Mouse (Mus musculus): ENCODE results near the gene Tgfbr3l.

Tgfbr3l gene

DNA sequence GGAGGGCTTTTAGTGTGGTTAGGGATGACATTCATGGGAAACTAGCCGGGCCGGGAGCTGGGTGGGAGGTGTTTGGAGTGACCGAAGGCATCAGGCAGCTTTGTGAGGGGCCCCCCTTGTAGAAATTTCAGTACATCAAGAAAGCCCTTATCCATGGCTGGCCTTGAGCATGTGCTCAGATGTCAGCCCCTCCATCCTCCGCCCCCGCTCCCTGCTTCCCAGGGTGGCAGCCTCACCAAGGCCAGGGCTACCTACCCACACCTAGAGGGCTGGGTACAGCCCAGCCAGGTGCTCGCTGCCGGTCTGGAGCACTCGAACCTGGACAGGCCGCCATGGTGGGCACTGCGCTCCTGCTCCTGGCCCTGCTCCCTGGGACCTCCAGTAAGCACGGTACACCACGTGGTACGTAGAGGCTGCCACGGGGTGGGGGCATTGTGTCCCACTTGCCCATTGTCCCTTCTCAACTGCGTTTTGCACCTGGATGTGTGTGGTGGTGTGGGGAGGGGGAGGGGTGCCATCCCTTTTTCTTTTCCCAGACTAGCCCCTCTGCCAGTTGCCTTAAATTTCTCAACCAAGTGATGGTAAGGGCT, at the start of gene Tgfbr3l:
Gene Tgfbr3l (plus strand): TSS at position 264 of the 590 bp plus-strand sequence.
- in situ Hi-C loops (cut with MboI, MseI) = no loop called here

DNA sequence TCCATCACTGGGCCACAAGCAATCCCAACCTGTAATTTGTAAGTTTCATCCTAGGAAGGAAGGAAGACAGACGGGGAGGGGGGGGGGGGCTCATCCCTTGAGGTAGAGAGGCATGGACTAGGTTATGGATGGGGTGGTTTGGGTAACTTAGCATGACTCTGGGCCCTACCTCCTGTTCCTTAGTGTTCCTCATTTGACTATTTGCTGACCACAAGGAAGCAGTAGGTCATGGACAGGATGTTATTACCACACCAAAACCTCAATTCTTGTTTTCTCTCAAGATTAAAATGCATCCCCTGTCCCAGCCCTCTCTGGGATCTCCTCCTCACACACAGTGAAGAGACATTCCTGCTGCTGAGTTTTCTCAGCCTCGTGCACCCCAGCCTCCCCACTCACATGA, 46.7 kb upstream of the Tgfbr3l start:
- in situ Hi-C loops (cut with MboI, MseI) = no loop called here

DNA sequence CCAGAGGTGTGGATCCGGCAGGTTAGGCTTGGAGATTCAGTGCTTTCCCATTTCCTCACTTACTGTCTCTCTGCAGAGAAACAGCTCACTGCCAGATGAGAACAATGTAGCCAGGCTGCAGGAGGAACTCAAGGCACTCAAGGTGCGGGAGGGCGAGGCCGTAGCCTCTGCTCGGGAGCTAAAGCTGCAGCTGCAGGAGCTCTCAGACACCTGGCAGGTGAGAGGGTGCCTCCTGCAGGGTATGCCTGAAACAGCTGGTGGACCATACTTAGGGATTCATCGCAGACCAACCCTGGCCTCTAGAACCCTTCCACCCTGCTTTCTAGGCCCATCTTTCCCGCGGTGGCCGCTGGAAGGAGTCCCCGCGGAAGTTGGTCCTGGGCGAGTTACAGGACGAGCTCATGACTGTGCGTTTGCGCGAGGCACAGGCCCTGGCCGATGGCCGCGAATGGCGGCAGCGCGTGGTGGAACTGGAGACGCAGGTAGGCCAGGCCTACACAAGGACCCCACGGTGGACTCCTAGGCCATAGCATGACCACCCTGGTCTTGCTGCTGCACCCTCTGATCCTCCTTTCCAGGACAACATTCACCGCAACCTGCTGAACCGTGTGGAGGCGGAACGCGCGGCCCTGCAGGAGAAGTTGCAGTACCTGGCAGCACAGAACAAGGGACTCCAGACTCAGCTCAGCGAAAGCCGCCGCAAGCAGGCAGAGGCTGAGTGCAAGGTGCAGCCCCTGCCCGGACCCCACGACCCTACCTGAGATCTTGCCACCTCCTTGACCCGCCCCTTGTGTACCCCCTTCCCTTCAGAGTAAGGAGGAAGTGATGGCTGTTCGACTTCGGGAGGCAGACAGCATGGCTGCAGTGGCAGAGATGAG, 42.5 kb upstream of the Tgfbr3l start:
- in situ Hi-C loops (cut with MboI, MseI) = no loop called here

DNA sequence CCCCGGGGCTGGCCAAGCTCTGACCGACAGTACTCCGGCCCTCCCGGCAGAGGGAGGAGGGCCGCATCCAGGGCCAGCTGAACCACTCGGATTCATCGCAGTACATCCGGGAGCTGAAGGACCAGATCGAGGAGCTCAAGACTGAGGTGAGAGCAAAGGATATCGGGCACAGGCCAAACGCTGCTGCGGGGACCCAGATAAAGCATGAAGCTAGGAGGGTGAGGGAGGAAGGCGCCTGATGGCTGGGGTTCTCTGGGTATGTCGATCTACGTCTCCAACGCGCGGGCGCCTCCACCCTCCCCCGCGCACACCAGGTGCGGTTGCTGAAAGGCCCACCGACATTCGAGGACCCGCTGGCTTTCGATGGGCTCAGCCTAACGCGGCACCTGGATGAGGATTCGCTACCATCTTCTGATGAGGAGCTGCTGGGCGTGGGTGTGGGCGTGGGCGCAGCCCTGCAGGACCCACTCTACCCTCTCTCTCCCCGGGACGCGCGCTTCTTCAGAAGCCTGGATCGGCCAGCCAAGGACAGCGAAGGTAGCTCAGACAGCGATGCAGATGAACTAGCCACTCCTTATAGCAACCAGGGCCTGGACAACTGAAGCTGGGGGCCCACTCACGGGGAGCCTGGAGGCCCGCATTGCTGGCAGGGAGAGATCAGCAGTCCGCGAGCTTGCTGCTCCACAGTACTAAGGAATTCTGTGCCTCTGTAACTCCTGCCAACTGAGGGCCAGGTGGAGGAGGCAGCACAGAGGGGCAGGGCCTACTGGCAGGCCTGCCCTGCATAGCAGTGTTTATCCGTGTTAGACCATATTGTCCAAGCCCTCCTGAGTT, 41.6 kb upstream of the Tgfbr3l start:
- in situ Hi-C loops (cut with MboI, MseI) = no loop called here

DNA sequence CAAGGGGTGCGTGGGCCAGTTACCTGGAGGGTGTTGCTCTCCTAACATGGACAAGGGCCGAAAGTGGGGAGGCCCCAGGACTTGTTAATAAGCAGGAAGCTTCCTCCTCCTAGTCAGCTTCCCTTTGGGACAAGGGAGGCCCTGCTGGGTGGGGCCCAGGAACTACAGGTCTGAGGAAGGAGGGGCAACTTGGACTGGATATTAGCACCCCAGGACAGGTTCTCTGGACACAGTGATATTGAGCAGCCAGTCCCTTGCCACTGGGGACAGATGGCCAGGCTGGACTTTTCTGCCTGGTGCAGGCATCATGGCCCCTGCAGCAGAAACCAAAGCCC, 41.0 kb upstream of the Tgfbr3l start:
- in situ Hi-C loops (cut with MboI, MseI) = no loop called here

DNA sequence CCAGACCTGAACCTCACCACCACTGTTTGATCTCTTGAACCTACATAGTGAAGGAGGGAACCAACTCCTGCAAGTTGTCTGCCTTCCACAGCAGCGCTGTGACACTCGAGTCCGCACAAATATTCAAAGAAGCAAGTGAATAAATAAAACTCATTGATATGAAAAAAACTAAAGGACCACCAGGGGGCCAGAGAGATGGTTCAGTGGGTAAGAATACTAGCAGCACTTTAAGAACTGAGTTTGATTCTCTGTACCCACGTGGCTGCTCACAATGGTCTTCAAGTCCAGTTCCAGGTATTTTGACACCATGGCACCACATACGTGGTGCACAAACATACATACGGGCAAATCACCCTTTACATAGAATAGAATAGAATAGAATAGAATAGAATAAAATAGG, 36.9 kb upstream of the Tgfbr3l start:
- in situ Hi-C loops (cut with MboI, MseI) = no loop called here

DNA sequence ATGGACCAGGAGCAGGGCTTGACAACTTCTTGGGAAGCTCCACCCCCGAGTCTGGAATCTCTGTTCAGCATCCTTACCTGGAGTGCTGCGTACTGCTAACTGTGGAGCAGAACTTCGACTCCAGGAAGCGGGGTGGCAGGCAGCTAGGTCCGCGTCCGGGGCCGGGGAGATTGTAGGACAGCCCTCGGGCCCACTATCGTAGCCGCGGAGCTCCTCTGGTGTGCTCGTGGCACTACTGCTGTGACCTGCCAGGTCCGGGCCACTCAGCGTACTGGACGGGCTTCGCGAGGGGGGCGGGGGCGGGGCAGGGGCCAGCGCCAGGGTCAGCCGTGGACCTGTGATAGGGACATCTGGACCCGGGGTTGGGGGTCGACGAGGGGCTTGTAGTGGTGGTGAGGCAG, 35.2 kb upstream of the Tgfbr3l start:
- in situ Hi-C loops (cut with MboI, MseI) = no loop called here

GRCm38 (mm10) chr8:4213210-4214005, 34.6 kb upstream of the Tgfbr3l start:
- in situ Hi-C loops (cut with MboI, MseI) = no loop called here

DNA sequence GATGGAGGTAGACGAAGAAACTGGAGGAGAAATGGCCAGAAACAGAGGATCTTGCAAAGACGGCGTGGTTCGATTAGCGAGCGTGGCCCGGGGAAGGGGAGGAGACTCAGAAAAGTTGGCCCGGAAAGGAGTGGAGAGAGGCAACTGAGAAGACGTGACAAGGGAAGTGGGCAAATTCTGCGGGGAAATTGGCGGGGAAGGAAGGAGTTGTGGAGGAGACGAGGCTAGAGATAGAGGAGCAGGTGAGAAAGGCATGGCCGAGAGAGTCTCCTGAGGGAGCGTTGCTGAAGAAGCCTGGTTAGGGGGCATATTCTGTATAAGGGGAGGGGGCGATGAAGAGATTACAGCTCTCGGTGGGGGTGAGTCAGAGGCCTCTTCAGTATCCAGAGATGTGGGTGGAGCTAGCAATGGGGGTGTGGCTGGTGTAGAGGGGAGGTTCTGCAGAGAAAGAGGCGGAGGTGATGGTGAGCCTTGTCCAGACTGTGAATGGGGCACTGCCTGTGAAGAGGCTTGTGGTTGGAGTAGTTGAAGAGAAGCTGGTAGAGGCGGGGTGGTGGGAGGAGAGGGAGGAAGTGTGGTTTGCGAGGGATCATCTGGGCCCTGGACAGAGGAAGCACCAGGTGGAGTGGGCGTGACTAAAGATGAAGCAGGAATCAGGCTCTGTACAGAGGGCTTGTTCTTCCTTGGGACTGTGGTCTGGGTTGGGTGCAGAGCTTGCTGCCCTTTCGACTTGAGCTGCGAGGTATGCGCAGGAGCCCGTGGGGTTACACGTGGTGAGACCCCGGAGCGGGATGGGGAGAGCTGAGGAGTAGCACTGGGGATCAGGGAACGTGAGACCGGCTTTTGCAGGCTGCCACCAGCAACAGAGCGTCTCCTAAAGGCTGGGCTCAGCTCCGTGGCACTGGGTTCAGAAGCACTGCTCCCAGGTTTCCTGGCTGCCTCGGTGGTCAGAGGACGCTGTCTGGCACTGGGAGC, 33.7 kb upstream of the Tgfbr3l start:
- in situ Hi-C loops (cut with MboI, MseI) = no loop called here

GRCm38 (mm10) chr8:4216296-4216695, 31.7 kb upstream of the Tgfbr3l start:
- in situ Hi-C loops (cut with MboI, MseI) = loop anchor here (5.0 kb wide), 1 partner anchor 49 kb away; the partner anchor contains the start of gene Evi5l

DNA sequence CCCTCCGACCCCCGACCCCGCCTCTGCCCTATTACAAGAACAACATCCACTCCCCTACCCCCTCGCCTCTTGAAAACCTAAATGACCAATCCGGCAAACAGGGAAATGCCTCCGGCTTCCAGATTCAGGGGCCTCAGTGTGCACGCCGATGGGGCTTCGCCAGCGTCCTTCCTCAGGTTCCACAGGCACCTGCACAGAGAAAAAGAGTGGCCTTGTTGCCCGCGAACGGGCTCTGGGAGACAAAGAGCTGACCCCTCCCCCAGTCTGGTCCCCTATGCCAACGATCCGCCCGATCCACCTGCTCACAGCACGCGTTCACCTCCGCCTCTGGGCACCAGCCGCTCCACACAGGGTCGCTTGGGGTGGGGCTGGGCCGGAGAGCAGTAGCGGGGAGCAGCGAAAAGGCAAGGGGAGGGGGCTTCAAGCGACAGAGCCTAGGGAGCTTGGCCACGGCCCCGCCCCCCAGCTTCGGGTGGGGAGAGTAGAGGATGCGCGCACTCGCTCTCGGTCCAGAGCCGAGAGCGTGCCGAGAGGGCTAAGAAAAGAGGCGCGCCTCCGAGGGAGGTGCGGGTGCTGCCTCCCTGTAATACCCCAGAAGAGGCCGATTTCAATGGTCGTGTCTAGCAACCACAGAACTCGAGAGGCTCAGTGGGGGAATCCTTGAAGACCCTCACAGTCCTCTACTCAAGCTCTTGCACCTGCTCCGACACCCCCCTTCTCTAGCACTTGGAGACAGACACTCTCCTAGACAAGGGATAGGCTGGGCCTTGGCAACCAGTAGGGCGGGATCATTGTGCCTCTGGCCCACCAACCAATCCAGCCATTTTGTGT, 31.0 kb upstream of the Tgfbr3l start, which contains the start of gene Prr36:
Gene Prr36 (minus strand): TSS at position 669 of the 831 bp plus-strand sequence.
- in situ Hi-C loops (cut with MboI, MseI) = loop anchor here (5.0 kb wide), 1 partner anchor 50 kb away; the partner anchor contains the start of gene Evi5l

- in situ Hi-C loops (cut with MboI, MseI) = loop anchor here (5.0 to 10.0 kb wide), 2 partner anchors 52 to 595 kb away; partner anchors contain the start of genes Evi5l, Pcp2, Pet100 and Xab2
These were observed 28.4 kb upstream of the Tgfbr3l start for GRCm38 (mm10) chr8:4219617-4220016.

DNA sequence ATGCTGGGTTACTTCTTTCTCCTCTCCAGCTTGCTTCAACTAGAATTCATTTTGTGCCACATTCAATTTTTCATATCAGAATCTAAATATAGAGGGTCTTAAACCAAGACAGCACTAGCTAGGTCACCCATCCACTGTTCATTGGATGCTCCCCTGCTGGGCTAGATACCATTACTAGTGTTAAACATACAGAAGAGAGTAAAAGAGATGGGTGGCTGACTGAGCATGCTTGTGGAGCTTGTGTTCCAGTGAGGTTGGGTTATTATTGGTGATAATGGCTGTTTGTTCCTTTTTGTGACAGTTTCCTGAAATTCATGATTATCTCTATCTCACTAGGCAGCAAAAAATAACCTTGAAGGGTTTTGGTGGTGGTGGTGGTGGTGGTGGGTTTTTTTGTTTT, 26.0 kb upstream of the Tgfbr3l start:
- in situ Hi-C loops (cut with MboI, MseI) = loop anchor here (10.0 kb wide), 1 partner anchor 597 kb away; the partner anchor contains the start of genes Pcp2, Pet100 and Xab2

- in situ Hi-C loops (cut with MboI, MseI) = loop anchor here (10.0 kb wide), 1 partner anchor 602 kb away; the partner anchor contains the start of genes Pcp2, Pet100 and Xab2
These were observed 21.7 kb upstream of the Tgfbr3l start for GRCm38 (mm10) chr8:4226323-4226722.

GRCm38 (mm10) chr8:4226739-4227347, 21.2 kb upstream of the Tgfbr3l start, which contains the start of gene Lrrc8e:
Gene Lrrc8e (plus strand): TSS chr8:4226827.
- in situ Hi-C loops (cut with MboI, MseI) = loop anchor here (10.0 kb wide), 1 partner anchor 602 kb away; the partner anchor contains the start of genes Pcp2, Pet100 and Xab2

DNA sequence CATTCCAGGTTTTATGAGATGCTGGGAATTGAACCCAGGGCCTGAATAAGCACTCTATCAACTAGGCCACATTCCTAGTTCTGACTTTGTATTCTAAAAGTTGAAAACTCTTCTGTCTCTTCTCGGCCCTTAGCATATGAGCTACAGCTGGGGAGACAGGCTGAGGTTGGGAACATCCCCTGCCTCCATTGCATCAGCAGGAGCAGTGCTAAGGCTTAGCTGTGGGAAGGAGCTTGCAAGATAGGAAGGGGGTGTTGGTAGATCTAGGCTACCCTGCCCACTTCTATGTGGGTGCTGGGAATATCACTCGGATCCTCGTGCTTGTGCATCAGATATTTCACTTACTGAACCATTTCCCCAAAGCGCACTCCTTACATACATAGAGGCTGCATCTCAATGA, 20.1 kb upstream of the Tgfbr3l start:
- in situ Hi-C loops (cut with MboI, MseI) = loop anchor here (10.0 kb wide), 1 partner anchor 603 kb away; the partner anchor contains the start of genes Pcp2, Pet100 and Xab2

GRCm38 (mm10) chr8:4229784-4230183, 18.2 kb upstream of the Tgfbr3l start:
- in situ Hi-C loops (cut with MboI, MseI) = loop anchor here (10.0 kb wide), 1 partner anchor 605 kb away; the partner anchor contains the start of genes Pcp2, Pet100 and Xab2
